ENCODE assay signal across 8 mouse cellular contexts in the genomic region with DNA sequence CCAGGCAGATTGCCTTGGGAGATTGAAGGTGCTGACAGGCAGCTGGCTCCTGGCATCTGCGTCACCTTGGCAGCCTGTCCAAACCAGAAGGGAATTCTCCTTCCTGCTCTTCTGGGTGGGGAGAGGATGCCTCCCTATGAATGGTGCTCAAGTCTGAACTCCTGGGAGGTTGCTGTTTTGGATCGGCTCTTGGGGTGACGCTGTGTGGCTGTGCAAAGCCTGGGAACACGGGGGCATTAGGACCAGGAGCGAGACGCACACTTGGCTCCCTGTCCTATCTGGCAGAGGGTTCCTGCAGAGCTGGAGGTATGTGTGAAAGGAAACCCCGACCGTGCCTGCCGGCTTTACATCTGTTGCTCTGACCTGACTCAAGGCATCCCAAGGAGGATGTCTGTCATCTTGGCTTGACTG. TPM values are rescaled to one million over a fixed set of nuclear protein-coding genes. Genes with fewer than 3 reads are reported as not detected.
A peak's percentile ranks its signal among the peaks of the same experiment; 100 is the strongest.
DNase-seq lines count a peak whose midpoint lies in the region; ATAC-seq and TF ChIP-seq lines count a peak whose summit lies in the region.

TSS of gene Galnt15 (plus strand) at position 309 of the 411 bp plus-strand sequence.

- intact Hi-C loops in heart, postnatal 36 days (cut with DNase I) = loop anchor here (1.0 kb wide), 1 partner anchor 22 kb away; no protein-coding TSS in a partner anchor

- H3K36me3 ChIP-seq in intestine, postnatal 0 days (ENCODE audit: control insufficient read depth, insufficient read depth) = no peaks in the 10 kb centered on the region
- no peaks in the 10 kb centered on the region for H3K36me3 ChIP-seq in intestine, embryonic 16.5 days (ENCODE audit: control insufficient read depth, insufficient read depth, low read length)
- no peaks in the 10 kb centered on the region for H3K36me3 ChIP-seq in forebrain, embryonic 15.5 days
- no peaks in the 10 kb centered on the region for H3K36me3 ChIP-seq in stomach, postnatal 0 days (ENCODE audit: control insufficient read depth, insufficient read depth, low read length)

- peak; percentile 78 to 79 for DNase-seq in heart, postnatal 36 days
- DNase-seq in lung, adult 18-20 months = peak; percentile 58 to 71
- peak; percentile 43 for DNase-seq in stomach, postnatal 0 days (ENCODE audit: low spot score)
- DNase-seq in thymus, postnatal 14 days = no peak

- H3K4me3 ChIP-seq in intestine, postnatal 0 days (ENCODE audit: low read depth, low read length) = no peak within 1 kb of the TSS
- H3K4me3 ChIP-seq in intestine, embryonic 16.5 days (ENCODE audit: low read length) = no peak within 1 kb of the TSS
- peak within 1 kb of the TSS; percentile 80 for H3K4me3 ChIP-seq in brown adipose tissue, adult 24 weeks (ENCODE audit: insufficient read depth, low read depth, low read length)
- H3K4me3 ChIP-seq in forebrain, embryonic 15.5 days = no peak within 1 kb of the TSS
- no peak within 1 kb of the TSS; the same call in 1 of the 2 replicates for H3K4me3 ChIP-seq in stomach, postnatal 0 days (ENCODE audit: low read depth, low read length)

- H3K4me1 ChIP-seq in intestine, postnatal 0 days (replicated peaks; ENCODE audit: control insufficient read depth, insufficient read depth, low read length) = no peaks in the 10 kb centered on the region; the same call in 1 of the 2 replicates
- H3K4me1 ChIP-seq in intestine, embryonic 16.5 days (ENCODE audit: control insufficient read depth, insufficient read depth, low read length) = peaks cover 2% of the 10 kb centered on the region; the same call in 1 of the 2 replicates
- peaks cover 6% of the 10 kb centered on the region for H3K4me1 ChIP-seq in brown adipose tissue, adult 24 weeks (ENCODE audit: control insufficient read depth, insufficient read depth, insufficient read length, low read length)
- H3K4me1 ChIP-seq in forebrain, embryonic 15.5 days = peaks cover 19% of the 10 kb centered on the region
- no peaks in the 10 kb centered on the region for H3K4me1 ChIP-seq in stomach, postnatal 0 days (replicated peaks; ENCODE audit: control insufficient read depth, insufficient read depth)

- 19% methylated on average over 9 of the region's 9 CpGs for WGBS in intestine, postnatal 0 days
- WGBS in intestine, embryonic 16.5 days = 8% methylated on average over 9 of the region's 9 CpGs
- WGBS in forebrain, embryonic 15.5 days = 11% methylated on average over 9 of the region's 9 CpGs
- 10% methylated on average over 9 of the region's 9 CpGs for WGBS in stomach, postnatal 0 days

- H3K27ac ChIP-seq in intestine, postnatal 0 days (ENCODE audit: low read depth, low read length) = no peak within 1 kb of the TSS
- no peak within 1 kb of the TSS for H3K27ac ChIP-seq in intestine, embryonic 16.5 days (ENCODE audit: low read length)
- peak within 1 kb of the TSS; percentile 91 for H3K27ac ChIP-seq in brown adipose tissue, adult 24 weeks (replicated peaks; ENCODE audit: low read depth, low read length)
- peak within 1 kb of the TSS; percentile 74 for H3K27ac ChIP-seq in forebrain, embryonic 15.5 days (replicated peaks)
- no peak within 1 kb of the TSS for H3K27ac ChIP-seq in stomach, postnatal 0 days (replicated peaks)

- no peak for ATAC-seq in intestine, postnatal 0 days
- ATAC-seq in intestine, embryonic 16.5 days = no peak
- peak; percentile 67 for ATAC-seq in forebrain, embryonic 15.5 days (replicated peaks)
- ATAC-seq in stomach, postnatal 0 days (ENCODE audit: low FRiP score, low TSS enrichment) = peak; percentile 30; the same call in 1 of the 2 replicates

- no peak for TF ChIP-seq EP300 in stomach, postnatal 0 days (optimal IDR thresholded peaks at IDR 0.05)

- H3K4me2 ChIP-seq in intestine, postnatal 0 days (replicated peaks; ENCODE audit: low read depth) = peak within 1 kb of the TSS; percentile 30
- no peak within 1 kb of the TSS for H3K4me2 ChIP-seq in intestine, embryonic 16.5 days (ENCODE audit: low read depth, low read length)
- H3K4me2 ChIP-seq in forebrain, embryonic 15.5 days (replicated peaks) = peak within 1 kb of the TSS; percentile 27
- H3K4me2 ChIP-seq in stomach, postnatal 0 days (replicated peaks; ENCODE audit: low read depth) = peak within 1 kb of the TSS; percentile 27; the same call in 1 of the 2 replicates

- no peak within 1 kb of the TSS for H3K9ac ChIP-seq in intestine, postnatal 0 days (ENCODE audit: low read depth, low read length)
- H3K9ac ChIP-seq in intestine, embryonic 16.5 days (ENCODE audit: low read depth, low read length) = no peak within 1 kb of the TSS
- H3K9ac ChIP-seq in forebrain, embryonic 15.5 days (replicated peaks) = no peak within 1 kb of the TSS
- H3K9ac ChIP-seq in stomach, postnatal 0 days (ENCODE audit: low read length) = peak within 1 kb of the TSS; percentile 19; the same call in 1 of the 2 replicates

- TF ChIP-seq CTCF in intestine, postnatal 0 days (IDR thresholded peaks at IDR 0.05; ENCODE audit: low read depth) = no peak
- TF ChIP-seq CTCF in stomach, postnatal 0 days (IDR thresholded peaks at IDR 0.05; ENCODE audit: low read depth) = no peak

- no peaks in the 10 kb centered on the region for H3K9me3 ChIP-seq in intestine, postnatal 0 days (ENCODE audit: control insufficient read depth)
- no peaks in the 10 kb centered on the region for H3K9me3 ChIP-seq in intestine, embryonic 16.5 days (ENCODE audit: control insufficient read depth, low read length)
- no peaks in the 10 kb centered on the region for H3K9me3 ChIP-seq in forebrain, embryonic 15.5 days
- no peaks in the 10 kb centered on the region for H3K9me3 ChIP-seq in stomach, postnatal 0 days (ENCODE audit: control insufficient read depth, low read length)

- H3K27me3 ChIP-seq in intestine, postnatal 0 days (replicated peaks; ENCODE audit: control insufficient read depth, insufficient read depth, low read length) = no peaks in the 10 kb centered on the region
- no peaks in the 10 kb centered on the region; the same call in 1 of the 2 replicates for H3K27me3 ChIP-seq in intestine, embryonic 16.5 days (replicated peaks; ENCODE audit: control insufficient read depth, insufficient read depth, low read length)
- no peaks in the 10 kb centered on the region for H3K27me3 ChIP-seq in forebrain, embryonic 15.5 days
- no peaks in the 10 kb centered on the region for H3K27me3 ChIP-seq in stomach, postnatal 0 days (ENCODE audit: control insufficient read depth, insufficient read depth, low read length)

RNA-seq across cellular contexts. Expression of gene Galnt15, which starts in this region (rescaled TPM):
- 0.35 and 0.42 TPM in 2 replicates for polyA plus RNA-seq in intestine, postnatal 0 days (2015; fragmentation: Nextera tagmentation; extraction: Ambion mirVana)
- polyA plus RNA-seq in intestine, embryonic 16.5 days (2015; fragmentation: Nextera tagmentation; extraction: Ambion mirVana) = 0.02 and 0.05 TPM in 2 replicates
- 4.0 and 6.2 TPM in 2 replicates for polyA plus RNA-seq in brown adipose tissue, adult 24 weeks (2012; ENCODE audit: insufficient read depth, insufficient read length, missing spikeins)
- polyA plus RNA-seq in forebrain, embryonic 15.5 days (2015; fragmentation: Nextera tagmentation; extraction: Ambion mirVana) = 0.45 and 0.47 TPM in 2 replicates
- total RNA-seq in heart, postnatal 36 days (2021) = 10 to 100 TPM; 15.0 to 21.3 TPM
- polyA plus RNA-seq in stomach, postnatal 0 days (2015; fragmentation: Nextera tagmentation; extraction: Ambion mirVana) = 0.56 and 0.71 TPM in 2 replicates

Comparison
In these comparisons a context has a peak if more than half of its experiments do, and no peak if none do; other contexts are left out.
1. Peak in ATAC-seq, H3K27ac ChIP-seq and H3K4me2 ChIP-seq in forebrain, embryonic 15.5 days; RNA of the gene not detected or under 1 TPM.
2. Peak in DNase-seq, ATAC-seq, H3K9ac ChIP-seq and H3K4me2 ChIP-seq in stomach, postnatal 0 days; RNA of the gene not detected or under 1 TPM.